Mouse (Mus musculus): Measurements from ENCODE around the gene Srebf2. TPM values are rescaled to one million over a fixed set of nuclear protein-coding genes. Genes with fewer than 3 reads are reported as not detected.
A peak's percentile ranks its signal among the peaks of the same experiment; 100 is the strongest.

The Srebf2 gene
- polyA plus RNA-seq, 1 experiment: 205 TPM

- TF ChIP-seq EP300 (IDR thresholded peaks at IDR 0.05; ENCODE audit: insufficient read depth, low read depth, low read length): peak; percentile 59; the same call in 1 of the 2 replicates
- no peak for TF ChIP-seq CTCF (IDR thresholded peaks at IDR 0.05; ENCODE audit: low read depth, low read length)
- Histone ChIP-seq H3K4me3 (ENCODE audit: low read depth, low read length) (no peak overlapping the region), H3K4me1 (ENCODE audit: control insufficient read depth, insufficient read depth, low read length) (peaks cover 19% of the 10 kb centered on the region), H3K36me3 (ENCODE audit: control insufficient read depth, insufficient read depth, low read length, poor library complexity, severe bottlenecking) (no peaks in the 10 kb centered on the region), H3K27ac (ENCODE audit: insufficient read depth, low read length) (peak overlapping the region; percentile 74), H3K9me3 (replicated peaks; ENCODE audit: control insufficient read depth, insufficient read depth, low read length, poor library complexity, severe bottlenecking) (no peaks in the 10 kb centered on the region), H3K9ac (ENCODE audit: low read depth, poor library complexity, severe bottlenecking) (no peak overlapping the region), H3K27me3 (ENCODE audit: control insufficient read depth, insufficient read depth, low read length, poor library complexity, severe bottlenecking) (no peaks in the 10 kb centered on the region)
Measured at GRCm38 (mm10) chr15:82218778-82219666, 72.0 kb downstream of the Srebf2 start.

- Histone ChIP-seq H3K9me3 (replicated peaks; ENCODE audit: control insufficient read depth, insufficient read depth, low read length, poor library complexity, severe bottlenecking) (no peaks in the 10 kb centered on the region), H3K27ac (ENCODE audit: insufficient read depth, low read length) (no peak overlapping the region), H3K4me1 (ENCODE audit: control insufficient read depth, insufficient read depth, low read length) (peaks cover 18% of the 10 kb centered on the region), H3K27me3 (ENCODE audit: control insufficient read depth, insufficient read depth, low read length, poor library complexity, severe bottlenecking) (no peaks in the 10 kb centered on the region), H3K4me3 (ENCODE audit: low read depth, low read length) (no peak overlapping the region), H3K36me3 (ENCODE audit: control insufficient read depth, insufficient read depth, low read length, poor library complexity, severe bottlenecking) (no peaks in the 10 kb centered on the region), H3K9ac (ENCODE audit: low read depth, poor library complexity, severe bottlenecking) (no peak overlapping the region)
- TF ChIP-seq CTCF (IDR thresholded peaks at IDR 0.05; ENCODE audit: low read depth, low read length): no peak
- TF ChIP-seq POLR2A (IDR thresholded peaks at IDR 0.05; ENCODE audit: insufficient read depth, low read length): no peak
- no peak for TF ChIP-seq EP300 (IDR thresholded peaks at IDR 0.05; ENCODE audit: insufficient read depth, low read depth, low read length)
Measured at GRCm38 (mm10) chr15:82220003-82220675, 73.2 kb downstream of the Srebf2 start.

GRCm38 (mm10) chr15:82221104-82221860 lies 74.3 kb downstream of the Srebf2 start:
- Histone ChIP-seq H3K27me3 (ENCODE audit: control insufficient read depth, insufficient read depth, low read length, poor library complexity, severe bottlenecking) (no peaks in the 10 kb centered on the region), H3K9me3 (replicated peaks; ENCODE audit: control insufficient read depth, insufficient read depth, low read length, poor library complexity, severe bottlenecking) (no peaks in the 10 kb centered on the region), H3K27ac (ENCODE audit: insufficient read depth, low read length) (no peak overlapping the region), H3K36me3 (ENCODE audit: control insufficient read depth, insufficient read depth, low read length, poor library complexity, severe bottlenecking) (no peaks in the 10 kb centered on the region), H3K9ac (ENCODE audit: low read depth, poor library complexity, severe bottlenecking) (no peak overlapping the region), H3K4me3 (ENCODE audit: low read depth, low read length) (no peak overlapping the region), H3K4me1 (ENCODE audit: control insufficient read depth, insufficient read depth, low read length) (peaks cover 13% of the 10 kb centered on the region)
- TF ChIP-seq CTCF (IDR thresholded peaks at IDR 0.05; ENCODE audit: low read depth, low read length): peak; percentile 51
- no peak for TF ChIP-seq EP300 (IDR thresholded peaks at IDR 0.05; ENCODE audit: insufficient read depth, low read depth, low read length)

GRCm38 (mm10) chr15:82223251-82223650 lies 76.3 kb downstream of the Srebf2 start:
- no peaks in the 10 kb centered on the region for H3K36me3 ChIP-seq (ENCODE audit: control insufficient read depth, insufficient read depth, low read length, poor library complexity, severe bottlenecking)
- TF ChIP-seq EP300 (IDR thresholded peaks at IDR 0.05; ENCODE audit: insufficient read depth, low read depth, low read length): no peak
- no peak overlapping the region for H3K4me3 ChIP-seq (ENCODE audit: low read depth, low read length)
- H3K27ac ChIP-seq (ENCODE audit: insufficient read depth, low read length): no peak overlapping the region
- H3K9ac ChIP-seq (ENCODE audit: low read depth, poor library complexity, severe bottlenecking): no peak overlapping the region
- H3K9me3 ChIP-seq (replicated peaks; ENCODE audit: control insufficient read depth, insufficient read depth, low read length, poor library complexity, severe bottlenecking): no peaks in the 10 kb centered on the region
- H3K4me1 ChIP-seq (ENCODE audit: control insufficient read depth, insufficient read depth, low read length): peaks cover 13% of the 10 kb centered on the region
- H3K27me3 ChIP-seq (ENCODE audit: control insufficient read depth, insufficient read depth, low read length, poor library complexity, severe bottlenecking): no peaks in the 10 kb centered on the region

GRCm38 (mm10) chr15:82223657-82224601 lies 76.9 kb downstream of the Srebf2 start, which contains the start of gene Tnfrsf13c:
TSS of gene Tnfrsf13c (minus strand) at chr15:82224369.
- Histone ChIP-seq H3K36me3 (ENCODE audit: control insufficient read depth, insufficient read depth, low read length, poor library complexity, severe bottlenecking) (no peaks in the 10 kb centered on the region), H3K9ac (ENCODE audit: low read depth, poor library complexity, severe bottlenecking) (no peak within 1 kb of the TSS), H3K9me3 (replicated peaks; ENCODE audit: control insufficient read depth, insufficient read depth, low read length, poor library complexity, severe bottlenecking) (no peaks in the 10 kb centered on the region), H3K4me1 (ENCODE audit: control insufficient read depth, insufficient read depth, low read length) (peaks cover 13% of the 10 kb centered on the region), H3K27ac (ENCODE audit: insufficient read depth, low read length) (no peak within 1 kb of the TSS), H3K4me3 (ENCODE audit: low read depth, low read length) (peak within 1 kb of the TSS; percentile 58), H3K27me3 (ENCODE audit: control insufficient read depth, insufficient read depth, low read length, poor library complexity, severe bottlenecking) (no peaks in the 10 kb centered on the region)
- no peak for TF ChIP-seq POLR2A (IDR thresholded peaks at IDR 0.05; ENCODE audit: insufficient read depth, low read length)
- no peak for TF ChIP-seq EP300 (IDR thresholded peaks at IDR 0.05; ENCODE audit: insufficient read depth, low read depth, low read length)
- no peak for TF ChIP-seq CTCF (IDR thresholded peaks at IDR 0.05; ENCODE audit: low read depth, low read length)

Data from ES-Bruce4 (cell line).